Mouse (Mus musculus) intestine, postnatal 0 days (tissue): ENCODE measurements around the gene Fam69b. TPM values are rescaled to one million over a fixed set of nuclear protein-coding genes. Genes with fewer than 3 reads are reported as not detected.

Experiments used
- ATAC-seq: fragments of 200-750 bp; cut with Nextera tagmentation; 2 replicates; pipeline ENCODE4 v1.8.0; 2017; ENCODE audit warnings: mild to moderate bottlenecking, moderate TSS enrichment, moderate library complexity
- H3K27ac ChIP-seq: fragments of 300-500 bp; sonication (generic); 2 replicates; pipeline ENCODE4 v1.5.1; 2014; ENCODE audit warnings: mild to moderate bottlenecking, low read depth, low read length, moderate library complexity
- H3K27me3 ChIP-seq: fragments of 300-500 bp; sonication (generic); replicated peaks from 2 replicates; pipeline ENCODE4 v1.6.1; 2014; ENCODE audit warnings: low read length, mixed read lengths; ENCODE audit not compliant: control insufficient read depth, insufficient read depth
- H3K36me3 ChIP-seq: fragments of 300-500 bp; sonication (generic); 2 replicates; pipeline ENCODE4 v1.6.1; 2014; ENCODE audit warnings: mild to moderate bottlenecking, moderate library complexity; ENCODE audit not compliant: control insufficient read depth, insufficient read depth
- H3K4me1 ChIP-seq: fragments of 300-500 bp; sonication (generic); replicated peaks from 2 replicates; pipeline ENCODE4 v1.6.1; 2014; ENCODE audit warnings: antibody characterized with exemption, low read length, mixed read lengths; ENCODE audit not compliant: control insufficient read depth, insufficient read depth
- H3K4me2 ChIP-seq: fragments of 300-500 bp; sonication (generic); replicated peaks from 2 replicates; pipeline ENCODE4 v1.6.1; 2014; ENCODE audit warnings: low read depth, mild to moderate bottlenecking, moderate library complexity
- H3K4me3 ChIP-seq: fragments of 300-500 bp; sonication (generic); 2 replicates; pipeline ENCODE4 v1.5.1; 2014; ENCODE audit warnings: low read depth, low read length
- H3K9ac ChIP-seq: fragments of 300-500 bp; sonication (generic); 2 replicates; pipeline ENCODE4 v1.6.1; 2014; ENCODE audit warnings: mild to moderate bottlenecking, low read depth, low read length
- H3K9me3 ChIP-seq: fragments of 300-500 bp; sonication (generic); 2 replicates; pipeline ENCODE4 v1.6.1; 2016; ENCODE audit warnings: mixed run types; ENCODE audit not compliant: control insufficient read depth
- CTCF ChIP-seq: sonication (generic); IDR thresholded peaks from 2 replicates; pipeline ENCODE4 v1.5.1; 2016; ENCODE audit warnings: low read depth, mild to moderate bottlenecking, control low read depth, antibody characterized with exemption, moderate library complexity
- WGBS: fragments of 180-500 bp; shearing (Covaris S2); extraction: QIAGEN DNeasy Blood & Tissue Kit; methylation state at CpG from one replicate; pipeline ENCODE4 v1.1.7; 2014; 5-methylcytosine and 5-hydroxymethylcytosine counted together
- polyA plus RNA-seq: library from polyadenylated mRNA; unstranded; fragments of >200 nt; fragmentation: Nextera tagmentation; extraction: Ambion mirVana; gene quantifications from 2 replicates; pipeline ENCODE4 v1.2.1, GENCODE M21; 2015

Gene Fam69b
- polyA plus RNA-seq, 1 experiment from 2014 or later, result 6.9 TPM

- Histone ChIP-seq H3K9ac (no peak overlapping the region), H3K27ac (peak overlapping the region; percentile 51), H3K36me3 (peaks cover 44% of the 10 kb centered on the region), H3K4me3 (no peak overlapping the region), H3K9me3 (no peaks in the 10 kb centered on the region), H3K27me3 (no peaks in the 10 kb centered on the region), H3K4me2 (0 out of 2 replicates have a peak overlapping the region, but pooled peaks have one; percentile 30), H3K4me1 (0 out of 2 replicates have a peak, but pooled peaks cover 8% of the 10 kb centered on the region)
- WGBS, result 80% methylated on average over 11 of the region's 11 CpGs
- ATAC-seq, result no peak
- TF ChIP-seq CTCF, result no peak
Measured at GRCm38 (mm10) chr2:26595725-26596435, 32.4 kb upstream of the Fam69b start.

- TF ChIP-seq CTCF, result no peak
- H3K36me3 ChIP-seq, result peaks cover 33% of the 10 kb centered on the region
- no peak overlapping the region for H3K27ac ChIP-seq
- ATAC-seq, result no peak
- no peak overlapping the region for H3K4me3 ChIP-seq
- H3K4me1 ChIP-seq, result 0 out of 2 replicates have a peak, but pooled peaks cover 8% of the 10 kb centered on the region
- H3K4me2 ChIP-seq, result no peak overlapping the region
- H3K27me3 ChIP-seq, result no peaks in the 10 kb centered on the region
- no peaks in the 10 kb centered on the region for H3K9me3 ChIP-seq
- H3K9ac ChIP-seq, result no peak overlapping the region
- 88% methylated on average over 3 of the region's 3 CpGs for WGBS
Measured at GRCm38 (mm10) chr2:26596898-26597297, 31.4 kb upstream of the Fam69b start.

GRCm38 (mm10) chr2:26597810-26598209 lies 30.4 kb upstream of the Fam69b start:
- no peak for ATAC-seq
- no peak for TF ChIP-seq CTCF
- H3K4me3 ChIP-seq, result no peak overlapping the region
- 0 out of 2 replicates have a peak, but pooled peaks cover 8% of the 10 kb centered on the region for H3K4me1 ChIP-seq
- H3K27ac ChIP-seq, result no peak overlapping the region
- H3K4me2 ChIP-seq, result no peak overlapping the region
- H3K27me3 ChIP-seq, result no peaks in the 10 kb centered on the region
- no peak overlapping the region for H3K9ac ChIP-seq
- 83% methylated on average over 2 of the region's 2 CpGs for whole genome bisulfite sequencing
- H3K9me3 ChIP-seq, result no peaks in the 10 kb centered on the region
- peaks cover 24% of the 10 kb centered on the region for H3K36me3 ChIP-seq

GRCm38 (mm10) chr2:26598462-26598861 lies 29.8 kb upstream of the Fam69b start:
- no peak for TF ChIP-seq CTCF
- Histone ChIP-seq H3K27me3 (no peaks in the 10 kb centered on the region), H3K4me2 (no peak overlapping the region), H3K9ac (no peak overlapping the region), H3K27ac (no peak overlapping the region), H3K36me3 (peaks cover 18% of the 10 kb centered on the region; the same call in 1 of the 2 replicates), H3K4me3 (no peak overlapping the region), H3K4me1 (0 out of 2 replicates have a peak, but pooled peaks cover 8% of the 10 kb centered on the region), H3K9me3 (no peaks in the 10 kb centered on the region)
- 63% methylated on average over 3 of the region's 3 CpGs for whole genome bisulfite sequencing
- no peak for ATAC-seq

- Histone ChIP-seq H3K27ac (peak overlapping the region; percentile 75), H3K9ac (0 out of 2 replicates have a peak overlapping the region, but pooled peaks have one; percentile 31)
- WGBS, result 66% methylated on average over 4 of the region's 4 CpGs
Measured at GRCm38 (mm10) chr2:26599965-26600364, 28.3 kb upstream of the Fam69b start.

GRCm38 (mm10) chr2:26600664-26601063 lies 27.6 kb upstream of the Fam69b start:
- WGBS, result 48% methylated on average over 2 of the region's 2 CpGs
- Histone ChIP-seq H3K4me1 (0 out of 2 replicates have a peak, but pooled peaks cover 5% of the 10 kb centered on the region), H3K4me2 (no peak overlapping the region), H3K9ac (no peak overlapping the region), H3K9me3 (no peaks in the 10 kb centered on the region), H3K36me3 (peaks cover 11% of the 10 kb centered on the region; the same call in 1 of the 2 replicates), H3K27ac (peak overlapping the region; percentile 75), H3K27me3 (no peaks in the 10 kb centered on the region), H3K4me3 (no peak overlapping the region)
- ATAC-seq, result no peak
- TF ChIP-seq CTCF, result no peak

More at GRCm38 (mm10) chr2:26599965-26600364, 28.3 kb upstream of the Fam69b start:
- Histone ChIP-seq H3K27me3 (no peaks in the 10 kb centered on the region), H3K4me2 (no peak overlapping the region), H3K4me3 (no peak overlapping the region), H3K9me3 (no peaks in the 10 kb centered on the region), H3K36me3 (peaks cover 11% of the 10 kb centered on the region; the same call in 1 of the 2 replicates), H3K4me1 (0 out of 2 replicates have a peak, but pooled peaks cover 8% of the 10 kb centered on the region)
- ATAC-seq, result peak; percentile 37
- TF ChIP-seq CTCF, result no peak
